Mouse (Mus musculus): ENCODE measurements at regions not wholly inside any gene's neighbourhood (a gene's known extent, or its start where the extent isn't known, plus 50 kb on each side); places are given as distances from the start of the nearest gene placed in this dataset.
A peak's percentile ranks its signal among the peaks of the same experiment; 100 is the strongest.

DNA sequence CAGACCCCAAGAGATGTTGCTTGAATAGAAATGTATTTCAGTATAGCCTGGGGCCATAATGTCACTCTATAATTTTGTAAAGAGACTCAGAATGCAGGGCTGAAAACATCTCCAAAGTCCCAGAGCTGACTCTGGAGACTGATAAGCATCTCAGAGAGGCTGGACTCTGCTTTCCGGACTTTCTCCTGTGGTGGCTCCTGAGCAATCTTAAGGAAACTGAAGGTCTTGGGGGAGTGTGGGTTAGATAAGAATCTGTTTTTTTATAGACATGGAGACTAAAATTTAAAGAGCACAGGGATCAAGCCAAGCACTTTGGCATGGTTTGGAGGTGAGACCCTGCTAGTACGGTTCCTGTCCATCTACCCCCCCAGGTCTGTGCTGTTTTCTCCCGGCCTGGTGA, 92.7 kb upstream of the Mbip start:
- no peaks in the 10 kb centered on the region for H3K36me3 ChIP-seq (replicated peaks)
- H3K9me3 ChIP-seq = no peaks in the 10 kb centered on the region
- H3K4me2 ChIP-seq = no peak overlapping the region
- H3K4me3 ChIP-seq (replicated peaks) = no peak overlapping the region
- 91% methylated on average over 3 of the region's 3 CpGs for WGBS
- H3K9ac ChIP-seq = no peak overlapping the region
- no peak for ATAC-seq (ENCODE audit: low FRiP score)
- no peak overlapping the region for H3K27ac ChIP-seq
- H3K4me1 ChIP-seq = peaks cover 6% of the 10 kb centered on the region
- H3K27me3 ChIP-seq = peaks cover 59% of the 10 kb centered on the region

DNA sequence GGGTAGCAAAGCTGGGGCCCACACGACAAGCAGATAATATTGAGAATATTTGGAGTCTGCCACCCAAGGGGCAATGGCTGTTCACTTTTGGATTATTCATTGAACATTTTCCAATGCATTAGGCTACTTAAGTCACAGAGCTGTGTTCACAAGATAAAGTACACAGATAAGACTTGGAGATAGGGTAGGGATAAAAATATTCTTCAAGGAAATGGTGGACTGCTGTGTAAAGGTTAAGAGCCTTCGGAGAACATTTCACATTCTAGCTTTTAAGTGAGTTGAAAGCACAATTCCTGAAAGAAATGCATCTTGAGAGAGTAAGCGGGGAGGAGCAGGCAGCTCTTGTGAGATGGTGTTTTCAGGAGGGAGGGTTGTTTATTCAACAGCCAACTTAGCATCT, 92.3 kb upstream of the Mbip start:
- H3K27ac ChIP-seq = no peak overlapping the region
- no peak overlapping the region for H3K4me2 ChIP-seq
- H3K27me3 ChIP-seq = peaks cover 59% of the 10 kb centered on the region
- H3K4me1 ChIP-seq = peaks cover 6% of the 10 kb centered on the region
- WGBS = 94% methylated on average over 3 of the region's 3 CpGs
- ATAC-seq (ENCODE audit: low FRiP score) = no peak
- no peaks in the 10 kb centered on the region for H3K36me3 ChIP-seq (replicated peaks)
- no peaks in the 10 kb centered on the region for H3K9me3 ChIP-seq
- no peak overlapping the region for H3K9ac ChIP-seq
- no peak overlapping the region for H3K4me3 ChIP-seq (replicated peaks)

DNA sequence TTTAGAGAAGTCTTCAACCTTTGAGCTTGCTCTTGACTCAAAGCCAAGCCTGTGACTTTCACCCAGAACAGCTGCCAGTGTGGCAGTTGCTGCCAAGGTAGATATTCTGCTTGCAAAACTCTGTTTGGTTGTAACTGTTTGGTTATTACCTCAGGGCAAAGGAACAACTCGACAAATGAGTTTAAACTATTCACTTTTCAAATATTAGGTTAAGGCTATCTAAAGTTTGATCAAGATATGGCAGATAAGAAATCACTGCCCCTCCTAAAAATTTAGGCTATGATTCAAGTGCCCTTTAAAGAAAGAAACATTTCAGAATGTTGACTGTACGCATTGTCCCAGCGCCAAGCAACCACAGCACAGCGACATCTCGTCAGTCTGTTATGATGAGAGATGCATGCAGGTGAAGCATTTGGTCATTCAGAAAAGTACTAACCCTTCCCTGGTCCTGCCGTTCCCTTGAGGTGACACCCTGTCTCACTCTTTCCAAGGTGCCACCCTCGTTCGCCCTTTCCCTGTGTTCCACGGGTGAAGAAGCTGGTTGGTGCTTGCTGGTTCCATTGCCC, 81.1 kb upstream of the Mbip start:
- 89% methylated on average over 9 of the region's 9 CpGs for WGBS
- no peak for ATAC-seq (ENCODE audit: low FRiP score)
- Histone ChIP-seq H3K4me1 (no peaks in the 10 kb centered on the region), H3K27me3 (peaks cover 3% of the 10 kb centered on the region; the same call in 1 of the 2 replicates), H3K9ac (no peak overlapping the region), H3K4me2 (no peak overlapping the region), H3K4me3 (replicated peaks) (no peak overlapping the region), H3K9me3 (no peaks in the 10 kb centered on the region), H3K36me3 (replicated peaks) (no peaks in the 10 kb centered on the region), H3K27ac (no peak overlapping the region)

DNA sequence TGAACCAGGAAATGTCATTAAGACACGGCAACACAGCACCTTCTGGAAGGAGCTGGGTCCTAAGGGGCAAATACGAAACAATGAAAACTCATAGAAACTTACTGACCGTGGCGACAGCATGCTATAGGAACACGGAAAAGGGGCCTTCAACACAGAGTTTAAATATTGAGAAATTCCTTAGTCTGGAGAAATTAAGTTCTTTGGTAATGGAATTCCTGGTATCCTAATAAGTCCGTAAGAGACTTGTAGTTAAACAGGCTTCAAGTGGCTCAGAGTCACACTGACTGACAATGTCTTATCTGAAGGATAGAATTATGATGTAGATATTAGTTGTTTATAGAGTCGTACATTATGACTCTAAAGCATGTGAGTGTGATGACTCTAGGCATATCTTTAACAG, 70.4 kb upstream of the Mbip start:
- Histone ChIP-seq H3K4me3 (replicated peaks) (no peak overlapping the region), H3K4me1 (no peaks in the 10 kb centered on the region), H3K9ac (no peak overlapping the region), H3K27ac (no peak overlapping the region), H3K27me3 (0 out of 2 replicates have a peak, but pooled peaks cover 10% of the 10 kb centered on the region), H3K9me3 (no peaks in the 10 kb centered on the region), H3K36me3 (replicated peaks) (no peaks in the 10 kb centered on the region), H3K4me2 (no peak overlapping the region)
- no peak for ATAC-seq (ENCODE audit: low FRiP score)
- WGBS = 88% methylated on average over 7 of the region's 7 CpGs

DNA sequence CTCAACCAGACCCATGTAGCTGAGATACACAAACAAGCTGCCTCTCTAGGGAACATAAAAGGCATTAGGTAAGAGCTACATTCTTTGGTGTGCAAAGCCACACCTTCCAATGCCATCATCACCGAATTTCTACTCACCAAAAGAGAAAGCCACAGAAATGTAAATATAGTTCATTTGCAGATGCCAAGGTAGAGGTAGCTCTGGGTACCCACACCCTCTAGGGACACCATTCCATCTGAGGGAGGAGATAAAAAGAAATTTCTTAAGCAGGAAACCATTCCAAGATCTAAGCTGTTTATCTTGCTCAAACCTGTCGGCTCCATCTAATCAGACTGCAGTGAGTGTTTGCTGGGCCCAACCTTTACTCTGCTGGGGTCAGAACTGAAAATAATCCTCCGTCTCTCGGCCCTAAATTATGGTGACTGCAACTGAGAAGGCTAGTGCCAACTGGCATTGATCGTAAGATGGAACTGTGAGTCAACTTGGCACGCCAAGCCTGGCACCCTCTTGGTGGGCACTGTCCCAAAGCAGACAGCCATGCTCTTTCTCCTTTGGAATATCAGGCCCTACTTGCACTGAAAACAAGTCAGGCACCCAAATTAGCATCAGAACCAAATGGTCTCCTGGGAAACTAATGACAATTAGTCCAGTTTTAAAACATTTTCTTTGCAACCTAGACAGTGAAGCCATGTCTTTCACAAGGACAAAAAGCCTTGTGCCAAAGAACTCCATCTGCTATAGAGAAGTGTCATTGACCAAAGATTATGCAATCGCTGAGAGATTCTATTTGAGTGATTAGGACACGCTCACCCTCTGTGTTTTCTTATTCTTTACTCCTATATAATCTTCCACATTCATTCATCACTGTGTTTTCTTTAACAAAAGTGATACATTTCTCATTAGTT, 69.4 kb upstream of the Mbip start:
- Histone ChIP-seq H3K4me1 (no peaks in the 10 kb centered on the region), H3K4me2 (no peak overlapping the region), H3K9ac (no peak overlapping the region), H3K27ac (no peak overlapping the region), H3K9me3 (no peaks in the 10 kb centered on the region), H3K27me3 (0 out of 2 replicates have a peak, but pooled peaks cover 10% of the 10 kb centered on the region), H3K4me3 (replicated peaks) (no peak overlapping the region), H3K36me3 (replicated peaks) (no peaks in the 10 kb centered on the region)
- WGBS = 74% methylated on average over 8 of the region's 8 CpGs
- ATAC-seq (ENCODE audit: low FRiP score) = no peak

DNA sequence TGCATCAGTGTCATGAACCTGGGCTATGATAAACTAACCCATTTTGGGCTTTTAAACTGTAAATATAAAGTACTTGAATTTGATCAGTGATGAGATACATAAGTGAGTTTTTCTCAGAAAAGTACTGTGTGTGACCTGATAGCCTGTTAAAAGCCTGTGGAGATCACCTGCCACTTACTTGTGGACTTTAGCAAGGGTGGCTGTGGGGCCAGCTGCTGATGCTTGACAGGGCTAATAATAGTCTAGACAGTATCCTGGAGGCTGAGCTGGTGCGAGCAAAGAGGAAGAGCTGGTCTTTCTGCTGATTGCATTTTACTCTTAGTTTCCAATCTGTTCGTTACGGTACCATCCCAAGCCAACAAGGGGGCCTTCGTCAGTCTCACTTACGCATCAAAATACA, 60.0 kb upstream of the Mbip start:
- H3K9ac ChIP-seq = no peak overlapping the region
- H3K4me2 ChIP-seq = no peak overlapping the region
- no peak overlapping the region for H3K4me3 ChIP-seq (replicated peaks)
- peaks cover 31% of the 10 kb centered on the region for H3K27me3 ChIP-seq
- ATAC-seq (ENCODE audit: low FRiP score) = no peak
- H3K9me3 ChIP-seq = no peaks in the 10 kb centered on the region
- H3K27ac ChIP-seq = no peak overlapping the region
- H3K36me3 ChIP-seq (replicated peaks) = no peaks in the 10 kb centered on the region
- 86% methylated on average over 5 of the region's 5 CpGs for WGBS
- no peaks in the 10 kb centered on the region; the same call in 1 of the 2 replicates for H3K4me1 ChIP-seq

DNA sequence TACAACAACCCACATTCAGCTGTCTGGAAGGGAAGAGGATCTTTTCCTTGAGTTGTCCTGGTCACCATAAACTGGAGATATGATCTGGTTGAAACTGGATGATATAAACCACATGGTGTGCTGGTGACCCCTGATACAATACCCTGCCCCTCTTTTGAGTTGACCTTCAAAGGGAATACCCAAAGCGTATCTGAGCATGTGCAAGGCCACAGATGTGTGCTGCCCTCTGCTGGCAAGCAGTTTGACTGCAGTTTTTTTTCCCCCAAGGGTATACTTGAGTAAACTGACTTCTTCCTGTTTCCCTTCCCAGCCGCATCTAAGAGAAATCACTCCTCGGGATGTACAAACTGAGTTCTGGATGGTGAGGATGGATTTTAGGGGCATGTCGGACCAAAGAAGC, 59.1 kb upstream of the Mbip start:
- H3K27ac ChIP-seq = no peak overlapping the region
- WGBS = 38% methylated on average over 4 of the region's 4 CpGs
- H3K27me3 ChIP-seq = peaks cover 31% of the 10 kb centered on the region
- no peaks in the 10 kb centered on the region for H3K9me3 ChIP-seq
- peak; percentile 30; the same call in 1 of the 2 replicates for ATAC-seq (ENCODE audit: low FRiP score)
- H3K4me2 ChIP-seq = no peak overlapping the region
- H3K36me3 ChIP-seq (replicated peaks) = no peaks in the 10 kb centered on the region
- no peak overlapping the region for H3K4me3 ChIP-seq (replicated peaks)
- no peak overlapping the region for H3K9ac ChIP-seq
- H3K4me1 ChIP-seq = no peaks in the 10 kb centered on the region; the same call in 1 of the 2 replicates

DNA sequence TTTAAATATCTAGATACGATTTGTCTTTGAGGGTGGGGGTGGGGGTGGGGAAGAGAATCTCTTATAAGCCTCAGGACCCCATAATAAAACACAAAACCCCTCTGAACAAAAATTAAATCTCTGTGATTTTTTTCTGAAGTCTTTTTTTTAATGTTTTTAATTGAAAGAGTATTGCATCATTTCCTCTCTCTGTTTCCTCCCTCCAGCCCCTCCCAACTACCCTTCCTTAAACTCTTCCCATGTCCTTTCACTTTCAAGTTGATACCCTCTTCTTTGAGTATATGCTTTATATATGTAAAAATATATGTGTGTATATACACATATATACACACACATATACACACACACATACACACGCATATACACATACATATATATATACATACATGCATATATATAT, 58.6 kb upstream of the Mbip start:
- H3K9me3 ChIP-seq = no peaks in the 10 kb centered on the region
- H3K4me1 ChIP-seq = no peaks in the 10 kb centered on the region; the same call in 1 of the 2 replicates
- no peak overlapping the region for H3K27ac ChIP-seq
- WGBS = 84% methylated on average over 2 of the region's 2 CpGs
- H3K4me2 ChIP-seq = no peak overlapping the region
- H3K4me3 ChIP-seq (replicated peaks) = no peak overlapping the region
- H3K9ac ChIP-seq = no peak overlapping the region
- no peak for ATAC-seq (ENCODE audit: low FRiP score)
- peaks cover 31% of the 10 kb centered on the region for H3K27me3 ChIP-seq
- H3K36me3 ChIP-seq (replicated peaks) = no peaks in the 10 kb centered on the region

DNA sequence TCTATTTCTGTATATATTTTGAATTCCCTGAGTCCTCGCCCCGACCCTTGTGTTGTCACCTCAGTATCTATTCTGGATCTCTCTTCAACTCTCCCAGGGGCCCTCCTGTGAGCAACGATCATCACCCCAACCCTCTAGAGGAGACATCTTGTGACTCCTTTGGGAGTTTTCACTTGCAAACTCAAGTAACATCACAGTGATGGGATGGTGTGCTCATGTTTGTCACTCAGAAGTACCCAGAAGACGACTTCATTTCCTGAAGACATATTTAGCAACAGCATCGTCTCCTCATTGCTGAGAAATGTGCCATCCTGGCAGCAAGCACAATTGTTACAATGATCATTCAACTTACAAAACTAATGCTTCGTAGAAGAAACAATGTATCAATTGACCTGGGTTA, 57.9 kb upstream of the Mbip start:
- H3K4me1 ChIP-seq = no peaks in the 10 kb centered on the region; the same call in 1 of the 2 replicates
- no peaks in the 10 kb centered on the region for H3K9me3 ChIP-seq
- H3K4me2 ChIP-seq = no peak overlapping the region
- no peak overlapping the region for H3K9ac ChIP-seq
- H3K36me3 ChIP-seq (replicated peaks) = no peaks in the 10 kb centered on the region
- no peak overlapping the region for H3K4me3 ChIP-seq (replicated peaks)
- no peak for ATAC-seq (ENCODE audit: low FRiP score)
- no peak overlapping the region for H3K27ac ChIP-seq
- peaks cover 29% of the 10 kb centered on the region for H3K27me3 ChIP-seq
- 87% methylated on average over 6 of the region's 6 CpGs for WGBS

DNA sequence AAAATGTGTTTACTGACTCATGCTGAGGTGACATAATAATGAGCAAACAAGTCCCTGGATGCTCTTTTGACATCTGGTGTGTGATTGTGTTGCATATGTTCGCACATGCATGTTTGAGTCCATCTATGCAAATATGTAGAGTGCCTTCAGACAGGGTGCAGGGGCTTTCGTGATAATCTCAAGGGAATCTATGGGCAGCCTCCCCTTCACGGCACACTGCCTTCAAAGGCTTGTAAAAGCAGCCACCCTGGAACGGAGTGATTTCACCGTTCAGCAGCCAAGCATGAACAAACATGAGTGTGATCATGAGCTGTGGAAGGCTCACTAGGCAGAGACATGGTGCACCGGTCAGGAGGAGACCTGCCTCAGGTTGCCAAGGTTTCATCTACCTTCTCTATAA, 57.1 kb upstream of the Mbip start:
- WGBS = 52% methylated on average over 6 of the region's 6 CpGs
- no peak for ATAC-seq (ENCODE audit: low FRiP score)

DNA sequence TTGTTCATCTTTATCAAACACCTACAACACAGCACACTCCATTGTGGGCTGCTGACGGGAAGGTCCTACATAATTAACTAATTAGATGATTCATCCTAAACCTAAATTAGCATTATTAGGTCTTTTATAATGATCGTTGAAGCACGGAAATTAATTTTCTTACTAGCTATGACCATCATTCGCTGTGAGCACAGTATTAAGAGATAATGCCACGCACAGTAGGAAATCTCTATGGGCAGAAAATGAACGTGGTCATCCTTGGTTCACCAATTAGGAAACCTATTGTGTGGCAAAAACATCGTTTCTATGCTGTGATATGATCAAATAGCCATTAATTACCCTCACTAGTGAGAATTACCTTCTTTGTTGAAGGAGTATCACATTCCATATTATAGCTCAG, 56.4 kb upstream of the Mbip start:
- no peaks in the 10 kb centered on the region for H3K9me3 ChIP-seq
- no peak overlapping the region for H3K4me3 ChIP-seq (replicated peaks)
- no peaks in the 10 kb centered on the region; the same call in 1 of the 2 replicates for H3K4me1 ChIP-seq
- H3K27me3 ChIP-seq = peaks cover 21% of the 10 kb centered on the region
- WGBS = 48% methylated on average over 7 of the region's 7 CpGs
- no peak overlapping the region for H3K27ac ChIP-seq
- H3K36me3 ChIP-seq (replicated peaks) = no peaks in the 10 kb centered on the region
- H3K4me2 ChIP-seq = no peak overlapping the region
- ATAC-seq (ENCODE audit: low FRiP score) = no peak
- H3K9ac ChIP-seq = no peak overlapping the region

More for the DNA sequence above, 57.1 kb upstream of the Mbip start:
- Histone ChIP-seq H3K9ac (no peak overlapping the region), H3K27ac (no peak overlapping the region), H3K4me2 (no peak overlapping the region), H3K9me3 (no peaks in the 10 kb centered on the region), H3K27me3 (peaks cover 25% of the 10 kb centered on the region), H3K4me1 (no peaks in the 10 kb centered on the region; the same call in 1 of the 2 replicates), H3K4me3 (replicated peaks) (no peak overlapping the region), H3K36me3 (replicated peaks) (no peaks in the 10 kb centered on the region)

Data from forebrain, embryonic 12.5 days (tissue).